Mouse (Mus musculus): ENCODE measurements around the gene Lalba.
"Not testable (repeated sequence)": the region's sequence is repeated elsewhere in the genome, so short reads cannot be mapped to it uniquely, and the experiment has no call there.

Gene Lalba

DNA sequence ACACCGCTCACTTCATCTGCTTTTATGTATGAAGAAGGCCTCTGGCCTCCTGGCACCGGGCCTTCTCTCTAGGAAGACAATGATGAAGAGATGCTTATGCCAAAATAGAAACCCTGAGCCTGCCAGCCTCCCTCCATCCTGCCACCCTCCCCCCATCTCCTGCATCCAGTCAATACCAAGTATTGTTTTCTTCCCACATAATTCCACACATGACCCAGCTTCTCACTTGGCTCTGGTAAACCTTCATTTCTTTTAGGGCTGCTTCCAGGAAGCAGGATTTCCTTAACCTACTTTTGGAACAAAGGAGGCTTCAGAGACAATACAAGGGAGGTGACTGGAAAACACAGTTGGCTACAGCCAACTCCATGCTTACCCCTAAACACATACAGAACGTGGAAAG, at the start of gene Lalba:
Gene Lalba, minus strand, starts transcription at position 21 of the 400 bp plus-strand sequence.
- in situ Hi-C loops (cut with MboI, MseI): no loop called here

DNA sequence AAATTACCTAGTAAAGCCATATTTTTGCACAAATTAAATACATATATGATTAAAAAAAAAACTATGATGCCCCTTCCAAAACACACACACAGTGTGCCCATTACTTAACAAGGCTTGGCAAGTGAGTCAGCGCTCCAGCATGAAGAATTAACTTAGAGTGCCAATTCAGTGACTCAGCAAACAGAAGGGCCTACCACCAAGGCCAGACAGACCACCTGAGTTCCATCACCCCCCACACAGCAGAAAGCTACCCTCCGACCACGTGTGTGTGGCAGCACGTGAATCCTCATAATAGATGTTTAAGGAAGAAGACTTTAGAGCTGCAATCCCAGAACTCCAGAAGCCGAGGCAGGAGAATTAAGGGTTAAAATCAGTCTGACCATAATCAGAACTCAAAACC, 49.8 kb upstream of the Lalba start:
- in situ Hi-C loops (cut with MboI, MseI): loop anchor here (10.0 kb wide), 1 partner anchor 717 kb away; no protein-coding TSS in a partner anchor

DNA sequence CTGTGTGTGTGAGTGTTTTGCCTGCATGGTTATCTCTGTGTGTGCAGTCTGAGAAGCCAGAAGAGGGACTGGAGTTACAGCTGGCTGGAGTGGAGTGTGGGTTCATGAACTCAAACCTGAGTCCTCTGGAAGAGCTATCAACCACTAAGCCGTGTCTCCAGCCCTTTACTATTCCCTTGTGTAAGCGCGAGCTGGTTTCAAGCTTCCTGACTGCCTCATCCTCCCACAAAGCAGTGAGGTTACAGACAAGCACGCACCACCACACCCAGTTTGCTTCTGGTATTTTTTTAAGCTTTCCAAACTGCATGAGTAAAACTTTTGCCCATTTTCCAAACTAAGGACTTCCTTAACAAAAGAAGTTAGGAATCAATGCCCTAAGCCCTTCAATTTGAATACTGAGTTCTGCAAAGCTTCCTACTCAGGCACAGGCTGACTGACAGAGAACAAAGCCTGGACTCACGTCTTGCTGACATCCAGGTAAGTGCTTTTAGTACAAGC, 45.6 kb upstream of the Lalba start:
- in situ Hi-C loops (cut with MboI, MseI): no loop called here

DNA sequence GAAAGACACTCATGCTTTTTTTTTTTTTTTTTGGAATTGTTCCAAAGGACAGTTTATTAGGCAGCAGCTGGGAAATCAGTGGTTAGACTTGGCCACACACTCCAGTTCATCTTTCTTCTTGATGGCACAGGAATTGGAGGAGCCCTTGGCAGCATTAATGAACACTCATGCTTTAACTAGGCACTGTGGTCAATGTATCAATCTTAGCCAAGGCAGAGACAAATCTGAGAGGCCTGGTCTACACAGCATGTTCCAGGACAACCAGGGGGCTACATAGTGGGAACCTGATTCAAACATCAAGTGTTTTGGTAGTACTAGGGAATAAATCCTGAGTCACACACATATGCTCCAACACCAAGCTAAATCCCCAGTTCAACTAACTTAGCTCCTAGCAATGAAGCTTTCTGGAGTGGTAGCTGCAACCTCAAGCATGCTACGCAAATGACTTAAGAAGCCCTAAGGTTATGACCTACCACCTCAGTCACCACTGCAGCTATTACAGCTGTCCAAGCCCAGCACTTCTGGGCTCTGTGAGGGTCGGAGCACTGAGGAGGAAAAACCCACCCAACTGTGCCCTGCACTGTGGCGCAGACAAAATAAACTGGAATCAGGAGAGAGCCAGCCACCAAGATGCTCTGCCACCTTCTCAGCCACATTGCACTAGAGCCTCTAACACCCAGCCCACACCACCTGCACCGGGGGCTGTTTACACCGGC, 44.7 kb upstream of the Lalba start:
- in situ Hi-C loops (cut with MboI, MseI): no loop called here

DNA sequence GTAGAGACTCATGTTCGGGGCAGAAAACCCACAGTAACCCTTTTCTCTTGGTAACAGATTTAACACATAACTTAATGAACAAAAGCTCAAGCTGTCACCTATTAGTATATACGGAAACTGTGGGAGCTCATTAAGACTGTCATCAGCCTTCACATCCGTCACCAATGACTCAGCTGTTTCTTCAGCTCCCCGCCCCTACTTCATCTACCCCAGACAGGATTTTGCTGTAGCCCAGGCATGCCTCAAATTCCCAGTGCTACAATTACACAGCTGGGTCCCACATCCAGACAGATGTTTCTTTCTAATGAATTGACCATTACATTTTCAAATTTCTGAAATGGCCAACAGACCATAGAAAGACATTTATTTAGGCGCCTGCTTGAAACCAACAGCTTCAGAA, 43.5 kb upstream of the Lalba start:
- in situ Hi-C loops (cut with MboI, MseI): no loop called here

DNA sequence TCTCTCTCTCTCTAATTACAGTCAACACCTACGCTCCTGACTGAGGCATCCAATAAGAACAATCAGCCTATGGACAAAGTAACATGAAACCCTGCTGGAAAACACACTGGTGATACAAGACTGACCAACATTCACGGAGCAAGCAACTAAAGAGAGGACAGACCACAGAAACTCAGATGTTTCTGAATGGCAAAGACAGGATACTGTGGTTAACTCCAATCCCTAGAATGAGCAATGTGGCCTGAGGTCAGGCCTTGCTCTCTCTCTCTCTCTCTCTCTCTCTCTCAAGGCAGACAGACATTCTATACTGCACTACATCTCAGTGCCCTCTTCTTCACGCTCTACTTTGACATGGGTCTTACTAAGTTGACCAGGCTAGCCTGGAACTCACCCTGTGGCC, 38.7 kb upstream of the Lalba start:
- in situ Hi-C loops (cut with MboI, MseI): no loop called here

DNA sequence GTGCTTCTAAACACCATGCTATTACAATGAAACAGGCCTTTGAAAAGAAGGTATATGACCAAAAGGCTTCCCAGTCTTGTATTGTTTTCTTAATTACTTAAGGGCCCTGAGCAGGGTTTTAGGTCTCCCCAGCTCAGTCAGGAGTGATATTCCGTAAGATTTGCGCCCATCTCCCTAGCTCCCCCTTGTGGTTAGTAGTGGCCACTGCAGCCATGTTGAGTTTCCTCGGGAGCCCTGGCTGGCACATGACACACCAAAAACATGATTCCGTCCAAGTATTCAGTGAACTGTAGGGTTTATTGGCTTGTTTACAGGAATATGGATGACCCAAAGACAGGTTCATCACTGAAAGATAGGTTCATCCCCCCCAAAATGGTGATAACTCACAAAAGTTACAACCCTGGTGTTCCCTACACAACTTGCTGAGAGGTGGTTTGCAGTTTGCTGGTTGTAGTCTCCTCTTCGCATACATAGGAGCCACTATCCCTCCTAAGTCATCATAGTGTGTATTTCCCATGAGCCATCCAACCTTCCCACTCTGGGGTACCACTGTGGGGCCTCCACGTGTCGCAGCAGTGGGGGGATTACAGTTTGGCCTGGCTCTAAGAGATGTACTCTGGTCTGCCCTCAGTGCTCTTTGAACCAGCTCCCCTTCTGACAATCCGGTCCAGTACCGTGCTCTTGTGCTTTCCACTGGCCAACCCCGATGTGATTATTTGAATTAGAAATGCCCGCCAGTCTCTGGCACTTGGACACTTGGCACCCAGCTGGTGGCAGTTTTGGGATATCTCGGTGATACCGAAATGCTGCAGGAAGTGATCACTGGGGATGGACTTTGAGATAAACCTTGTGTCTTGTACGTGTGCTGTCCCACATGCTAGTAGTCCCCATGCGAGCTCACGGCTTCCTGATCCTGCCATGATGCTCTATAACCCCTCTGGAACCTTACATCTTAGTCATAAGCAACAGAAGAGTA, 35.1 kb upstream of the Lalba start:
- in situ Hi-C loops (cut with MboI, MseI): no loop called here

DNA sequence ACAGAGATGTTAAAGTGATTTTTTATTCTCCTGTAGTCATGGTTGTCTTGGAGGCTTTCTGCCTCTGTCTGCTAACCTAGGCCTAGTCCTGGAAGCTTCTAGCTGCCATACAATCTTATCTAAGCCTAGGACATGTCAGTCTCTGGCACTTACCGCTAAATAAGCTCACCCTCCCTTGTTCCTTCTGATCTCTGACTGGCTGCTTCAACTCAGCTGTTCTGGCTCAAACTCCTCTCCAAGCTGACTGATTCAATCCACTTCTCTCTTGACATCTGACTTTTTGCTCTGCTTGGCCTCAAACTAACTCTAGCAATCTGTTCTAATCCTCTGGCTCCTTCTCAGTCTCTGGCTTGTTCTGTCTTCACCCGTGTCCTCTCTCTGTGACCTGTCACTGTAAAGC, 32.3 kb upstream of the Lalba start:
- in situ Hi-C loops (cut with MboI, MseI): not testable (repeated sequence)

DNA sequence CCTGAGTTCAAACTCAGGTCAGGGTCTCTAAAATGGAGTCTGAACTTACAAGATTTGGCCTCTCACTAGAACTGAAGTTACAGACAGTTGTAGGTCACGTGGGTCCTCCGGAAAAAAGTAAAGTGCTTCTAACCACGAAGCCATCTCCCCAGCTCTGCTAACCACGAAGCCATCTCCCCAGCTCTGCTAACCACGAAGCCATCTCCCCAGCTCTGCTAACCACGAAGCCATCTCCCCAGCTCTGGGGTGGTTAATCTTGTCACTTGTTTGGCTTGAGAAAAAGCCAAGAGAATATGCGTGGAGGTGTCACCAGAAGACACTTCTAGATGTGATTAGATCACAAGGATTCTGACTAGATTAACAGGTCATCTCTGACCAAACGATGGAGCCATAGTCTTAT, 31.6 kb upstream of the Lalba start:
- in situ Hi-C loops (cut with MboI, MseI): no loop called here

DNA sequence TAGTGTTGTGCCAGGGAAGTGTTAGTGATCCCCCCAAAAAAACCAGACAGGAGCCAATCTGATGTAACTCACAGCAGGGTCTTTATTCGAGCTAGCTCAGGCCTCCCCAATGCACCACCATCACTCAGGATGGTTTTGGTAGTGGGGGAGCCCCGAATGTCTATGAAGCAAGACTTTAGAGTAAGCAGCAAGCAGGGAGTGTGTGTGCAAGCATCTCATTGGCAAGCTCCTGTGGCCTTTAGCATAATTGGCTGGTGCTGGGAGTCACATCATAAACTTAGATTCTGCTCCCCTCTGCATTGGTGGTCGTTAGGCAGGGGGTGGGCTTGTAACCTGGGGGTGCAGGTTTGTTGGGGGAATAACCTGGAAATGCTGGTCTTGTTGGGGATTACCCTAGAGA, 31.2 kb upstream of the Lalba start:
- in situ Hi-C loops (cut with MboI, MseI): not testable (repeated sequence)

DNA sequence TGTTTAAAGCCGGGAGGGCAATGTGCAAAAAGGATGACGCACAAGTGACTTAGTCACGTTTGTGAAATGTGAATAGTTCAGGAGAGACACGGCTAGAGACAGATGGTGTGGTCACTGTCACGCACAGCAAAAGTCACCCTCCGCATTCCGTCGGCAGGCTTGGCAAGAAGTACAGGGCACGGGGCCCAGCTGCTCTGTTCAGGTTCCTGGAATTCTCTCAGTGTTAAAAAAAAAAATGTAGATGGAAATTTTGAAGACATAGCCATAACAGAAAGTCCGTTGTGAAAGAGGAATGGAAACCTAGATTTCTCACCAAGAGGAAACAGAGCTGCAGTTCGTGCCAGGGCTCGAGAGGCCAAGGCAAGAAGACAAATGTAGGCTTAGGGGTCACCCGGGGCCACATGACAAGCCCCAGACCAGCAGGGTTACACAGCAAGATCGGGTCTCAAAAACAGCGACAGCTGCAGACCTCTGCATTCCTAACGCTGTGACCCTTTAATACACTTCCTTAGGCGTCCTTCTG, 30.3 kb upstream of the Lalba start:
- in situ Hi-C loops (cut with MboI, MseI): no loop called here

DNA sequence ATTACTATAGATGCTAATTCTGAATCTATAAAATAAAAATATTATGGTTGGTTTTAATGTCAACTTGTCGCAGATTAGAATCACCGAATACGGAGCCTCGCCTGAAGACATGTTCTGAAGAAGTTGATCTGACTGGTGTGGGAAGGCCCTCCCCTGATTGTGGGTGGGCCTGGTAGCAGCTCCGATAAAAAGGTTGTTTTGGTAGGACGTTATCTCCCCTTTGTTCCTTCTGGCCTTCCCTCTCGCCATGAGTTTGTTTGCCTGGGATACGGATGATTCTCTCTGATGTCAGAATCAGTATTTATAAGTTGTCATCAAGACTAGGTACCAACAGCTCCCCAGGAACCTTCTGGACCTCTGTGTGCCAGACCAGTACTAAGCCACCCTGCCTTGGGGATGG, 29.7 kb upstream of the Lalba start:
- in situ Hi-C loops (cut with MboI, MseI): no loop called here

DNA sequence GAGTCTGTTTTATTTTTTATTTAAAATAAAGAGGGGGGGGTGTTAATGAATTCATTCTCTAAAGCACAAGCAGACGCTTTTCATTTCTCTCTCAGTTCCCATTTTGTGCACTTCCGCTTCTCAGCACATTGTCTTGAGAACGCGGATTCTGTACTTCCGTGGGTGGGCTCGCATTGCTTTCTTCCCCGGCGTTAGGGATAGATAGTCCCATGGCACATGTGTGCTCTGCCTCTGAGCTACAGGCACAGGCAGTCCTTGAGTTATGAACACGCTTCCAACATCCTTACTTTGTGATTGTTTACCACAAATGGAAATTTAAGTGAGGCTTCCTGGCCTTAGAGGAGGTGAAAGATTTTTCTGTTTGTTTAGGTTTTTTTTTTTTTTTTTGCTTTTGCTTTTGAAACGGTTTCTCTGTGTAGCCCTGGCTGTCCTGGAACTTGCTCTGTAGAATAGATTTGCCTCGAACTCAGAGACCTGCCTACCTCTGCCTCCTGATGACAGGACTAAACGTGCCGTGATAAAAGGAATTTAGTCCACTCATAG, 28.9 kb upstream of the Lalba start:
- in situ Hi-C loops (cut with MboI, MseI): no loop called here

DNA sequence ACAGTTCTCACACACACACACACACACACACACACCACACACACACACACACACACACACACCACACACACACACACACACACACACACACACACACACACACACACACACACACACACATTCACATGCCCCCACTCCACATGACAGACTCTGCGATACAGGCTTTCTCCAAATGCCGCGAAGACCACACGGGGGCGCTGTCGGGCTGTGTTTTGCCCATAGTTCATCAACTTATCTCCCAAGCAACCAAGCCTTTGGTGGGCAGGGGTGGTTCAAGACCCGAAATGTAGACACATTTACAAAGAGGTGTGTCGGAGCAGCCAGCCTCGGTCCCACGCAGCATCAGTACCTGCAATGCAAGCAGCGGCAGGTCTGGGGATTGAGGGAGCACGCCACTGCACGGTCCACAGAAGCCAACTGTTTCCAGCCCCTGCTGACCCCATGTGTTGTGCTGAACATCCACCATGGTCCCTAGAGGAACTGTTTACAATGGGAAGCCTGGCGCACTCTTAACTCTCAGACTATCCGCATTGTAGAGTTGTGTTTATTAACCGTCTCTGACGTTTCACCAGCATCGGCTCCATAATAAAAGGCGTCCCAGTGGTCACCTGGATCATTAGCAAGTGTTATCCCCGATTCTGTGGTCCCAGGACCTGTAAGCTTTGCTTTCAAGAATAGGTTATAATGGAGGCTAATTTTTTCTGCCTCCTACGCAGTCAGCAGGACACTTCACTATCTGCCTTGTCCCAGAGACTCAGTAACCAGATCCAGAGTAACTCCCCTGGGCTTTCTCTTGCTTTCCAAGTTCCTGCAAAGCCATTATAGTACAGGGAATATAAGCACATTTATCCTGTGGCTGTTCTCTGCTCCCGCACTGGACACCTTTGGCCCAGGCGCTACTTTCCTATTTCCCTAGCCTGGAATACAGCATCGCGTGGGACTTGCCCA, 28.2 kb upstream of the Lalba start:
- in situ Hi-C loops (cut with MboI, MseI): no loop called here

DNA sequence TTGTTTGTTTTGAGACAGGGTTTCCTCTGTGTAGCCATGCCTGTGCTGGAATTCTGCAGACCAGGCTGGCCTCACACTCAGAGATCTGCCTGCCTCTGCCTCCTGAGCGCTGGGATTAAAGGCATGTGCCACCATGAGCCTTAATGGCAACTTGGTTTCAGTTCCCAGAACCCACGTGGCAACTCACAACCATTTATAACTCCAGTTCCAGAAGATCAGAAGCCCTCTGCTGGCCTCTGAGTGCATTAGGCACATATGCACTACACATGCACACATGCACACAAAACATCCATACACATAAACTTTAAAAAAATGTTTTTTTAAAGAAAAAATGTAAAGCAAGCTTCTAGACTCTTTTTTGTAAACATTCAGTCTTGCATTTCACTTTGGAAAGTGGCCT, 26.9 kb upstream of the Lalba start:
- in situ Hi-C loops (cut with MboI, MseI): no loop called here

DNA sequence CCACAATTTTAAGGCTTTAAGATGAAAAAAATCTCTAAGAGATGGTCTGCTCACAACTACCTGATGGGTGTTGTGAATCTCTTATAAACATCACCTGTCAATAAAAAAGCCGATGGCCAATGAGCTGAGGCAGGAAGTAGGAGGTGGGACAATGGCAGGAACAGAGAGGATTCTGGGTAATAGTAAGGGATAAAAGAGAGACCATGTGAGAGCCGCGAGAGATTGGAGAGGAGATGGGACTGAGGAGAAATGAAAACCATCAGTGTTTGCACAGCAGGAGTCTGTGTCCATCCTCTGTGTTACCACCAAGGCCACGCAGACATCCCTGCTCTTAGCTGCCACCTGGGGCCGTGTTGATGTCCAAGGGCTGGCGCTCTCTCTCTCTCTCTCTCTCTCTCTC, 24.8 kb upstream of the Lalba start:
- in situ Hi-C loops (cut with MboI, MseI): no loop called here

DNA sequence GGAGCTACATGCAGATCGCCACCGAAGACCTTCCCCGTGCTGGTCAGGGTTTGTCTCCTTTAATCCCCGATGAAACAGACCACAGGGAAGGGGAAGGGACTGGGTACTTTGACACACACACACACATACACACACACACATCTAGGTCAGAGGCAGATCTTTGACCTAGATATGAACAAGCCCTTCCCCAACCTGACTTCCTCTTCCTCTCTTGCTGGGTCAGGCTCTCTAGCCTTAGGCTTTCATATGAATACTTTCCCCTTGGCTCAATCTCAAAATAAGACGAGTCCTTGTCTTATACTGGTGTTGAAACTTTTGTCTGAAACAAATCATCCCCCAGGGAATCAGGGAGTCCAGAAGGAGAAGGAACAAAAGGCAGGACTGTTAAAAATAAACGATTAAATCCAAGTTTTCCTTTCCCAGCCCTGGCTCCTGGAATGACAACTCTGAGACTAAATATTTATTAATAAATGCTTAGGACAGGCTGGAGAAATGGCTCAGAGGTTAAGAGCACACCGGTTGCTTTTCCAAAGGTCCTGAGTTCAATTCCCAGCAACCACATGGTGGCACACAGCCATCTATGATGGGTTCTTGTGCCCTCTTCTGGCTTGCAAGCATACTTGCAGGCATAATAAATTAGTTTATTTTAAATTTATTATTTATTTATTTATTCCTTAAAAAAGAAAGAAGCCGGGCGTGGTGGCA, 23.9 kb upstream of the Lalba start:
- in situ Hi-C loops (cut with MboI, MseI): no loop called here

DNA sequence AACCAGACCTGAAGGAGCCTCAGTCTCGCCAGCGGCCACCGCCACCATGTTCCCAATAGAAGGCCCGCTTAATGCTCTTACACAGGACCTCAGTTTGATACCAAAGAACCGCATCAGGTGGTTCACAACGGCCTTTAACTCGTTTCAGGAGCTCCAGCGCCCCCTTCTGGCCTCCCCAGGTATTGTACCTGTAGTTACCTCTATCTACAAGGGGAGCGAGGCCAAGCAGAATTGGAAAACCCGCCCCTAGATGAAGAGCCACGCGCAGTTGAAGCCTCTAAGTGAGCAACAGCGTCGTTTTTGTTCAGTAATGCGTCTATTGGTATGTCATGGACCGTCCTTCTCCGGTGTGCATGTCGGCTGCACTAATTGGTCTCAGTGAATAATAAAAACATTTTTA, 22.0 kb upstream of the Lalba start:
- in situ Hi-C loops (cut with MboI, MseI): no loop called here

DNA sequence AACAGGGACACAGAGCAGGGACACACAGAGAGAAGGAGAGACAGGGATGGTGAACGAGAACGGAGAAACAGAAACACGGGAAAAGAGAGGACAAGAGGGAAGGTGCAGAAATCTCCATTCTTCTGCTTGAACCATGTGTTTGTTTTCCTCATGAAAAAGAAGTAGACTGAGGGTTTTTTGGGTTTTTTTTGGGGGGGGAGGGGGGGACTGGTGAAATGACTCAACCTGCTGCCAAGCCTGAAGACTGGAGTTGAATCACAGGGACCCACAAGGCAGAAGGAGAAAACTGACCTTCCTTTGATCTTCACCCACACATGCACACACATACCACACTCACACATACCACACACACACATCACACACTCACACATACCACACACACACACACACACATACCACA, 20.8 kb upstream of the Lalba start:
- in situ Hi-C loops (cut with MboI, MseI): no loop called here

DNA sequence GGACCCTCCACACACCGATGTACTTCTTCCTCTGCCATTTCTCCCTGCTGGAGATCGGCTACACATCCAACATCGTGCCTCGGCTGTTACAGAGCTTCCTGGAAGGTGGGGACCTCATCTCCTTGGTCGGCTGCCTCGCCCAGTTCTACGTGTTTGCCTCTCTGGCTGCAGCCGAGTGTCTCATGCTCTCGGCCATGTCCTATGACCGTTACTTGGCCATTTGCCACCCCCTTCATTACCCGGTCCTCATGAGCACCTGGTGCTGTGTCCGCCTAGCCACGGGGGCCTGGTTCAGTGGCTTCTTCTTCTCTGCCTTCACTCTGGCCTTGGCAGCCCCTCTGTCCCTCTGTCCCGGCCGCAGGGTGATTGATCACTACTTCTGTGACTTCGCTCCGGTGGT, 15.1 kb upstream of the Lalba start:
- in situ Hi-C loops (cut with MboI, MseI): no loop called here
